Comparison of ENCODE assay signal across 8 mouse cellular contexts in the genomic region with DNA sequence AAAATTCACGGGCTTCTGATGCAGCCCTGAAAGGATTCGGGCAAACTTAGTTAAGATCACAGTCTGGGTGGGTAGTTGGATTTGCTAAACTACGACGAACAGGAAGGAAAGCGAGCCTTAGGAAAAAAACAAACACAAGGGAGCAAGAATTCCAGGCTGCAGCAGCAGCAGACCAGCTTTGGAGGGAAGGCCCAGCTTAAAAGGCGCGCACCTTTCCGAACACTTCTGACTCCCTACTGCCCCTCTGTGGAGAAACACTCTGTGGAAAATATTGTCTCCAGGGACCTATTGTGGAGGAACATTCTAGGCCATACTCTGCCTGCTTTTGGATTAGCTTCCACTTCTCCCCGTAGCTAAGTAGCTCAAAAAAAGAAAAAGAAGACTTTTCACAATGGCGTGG. TPM values are rescaled to one million over a fixed set of nuclear protein-coding genes. Genes with fewer than 3 reads are reported as not detected.
DNase-seq lines count a peak whose midpoint lies in the region; ATAC-seq and TF ChIP-seq lines count a peak whose summit lies in the region.
"Had no signal": no experiment of that assay in that cellular context is flagged by ENCODE, and none has a peak within 500 bp of the region (broad histone marks: within the 10 kb centered on the region; RNA-seq: fewer than 3 reads in every experiment).

No protein-coding gene starts in this region.

- no peak overlapping the region for H3K9ac ChIP-seq in hindbrain, postnatal 0 days (replicated peaks; ENCODE audit: low read length)

- H3K27ac ChIP-seq in hindbrain, postnatal 0 days = no peak overlapping the region

- ATAC-seq in hindbrain, postnatal 0 days = no peak
- peak; percentile 86 for ATAC-seq in megakaryocyte progenitor cell, adult 5-6 weeks (replicated peaks; ENCODE audit: poor library complexity)

- no peaks in the 10 kb centered on the region for H3K9me3 ChIP-seq in hindbrain, postnatal 0 days (ENCODE audit: low read length)

- no peaks in the 10 kb centered on the region for H3K27me3 ChIP-seq in hindbrain, postnatal 0 days (ENCODE audit: insufficient read depth, low read length)

- no peak overlapping the region for H3K4me3 ChIP-seq in hindbrain, postnatal 0 days (ENCODE audit: low read length)
- H3K4me3 ChIP-seq: erythroblast, embryonic 14.5 days had no signal

- intact Hi-C loops in left cerebral cortex, postnatal 36 days (cut with DNase I) = loop anchor here (2.0 kb wide), 1 partner anchor 199 kb away; no protein-coding TSS in a partner anchor

- 40% methylated on average over 10 of the region's 10 CpGs for WGBS in hindbrain, postnatal 0 days

- H3K36me3 ChIP-seq in hindbrain, postnatal 0 days (ENCODE audit: insufficient read depth, low read length) = no peaks in the 10 kb centered on the region

- no peak overlapping the region for H3K4me2 ChIP-seq in hindbrain, postnatal 0 days (ENCODE audit: low read depth, low read length)

- peak; percentile 66 for TF ChIP-seq CTCF in hindbrain, postnatal 0 days (IDR thresholded peaks at IDR 0.05; ENCODE audit: low read depth)

- peak; percentile 24 for DNase-seq in Muller cell, postnatal 12 days (ENCODE audit: inconsistent ontology term)
- peak; percentile 1 for DNase-seq in adrenal gland, postnatal 25 days
- DNase-seq in frontal cortex, postnatal 14 days (ENCODE audit: low spot score in 2 of 2) = peak; percentile 3 to 10
- peak; percentile 71 for DNase-seq in hindbrain, postnatal 0 days (ENCODE audit: low spot score)
- peak; percentile 4 to 8 for DNase-seq in left cerebral cortex, postnatal 36 days (ENCODE audit: low spot score in 2 of 2)
- peak; percentile 3 for DNase-seq in thymus, postnatal 25 days

- H3K4me1 ChIP-seq in hindbrain, postnatal 0 days (ENCODE audit: insufficient read depth, low read length) = no peaks in the 10 kb centered on the region

RNA-seq across cellular contexts. Expression of gene Gpc3, which starts 38.2 kb away (rescaled TPM):
- 14.3 and 21.9 TPM in 2 replicates for total RNA-seq in adrenal gland, postnatal 25 days (2021)
- total RNA-seq in hindbrain, postnatal 0 days (2014; rRNA removed) = 15.6 and 33.3 TPM in 2 replicates
- polyA plus RNA-seq in hindbrain, postnatal 0 days (2015; fragmentation: Nextera tagmentation; extraction: Ambion mirVana) = 82.4 and 86.1 TPM in 2 replicates
- total RNA-seq in left cerebral cortex, postnatal 36 days (2021) = 1 to 10 TPM; 3.1 to 5.2 TPM
- total RNA-seq in megakaryocyte progenitor cell, adult 5-6 weeks (2015) = 2.1 and 4.6 TPM in 2 replicates
- total RNA-seq in megakaryocyte progenitor cell, adult 5-6 weeks (2017) = 3.5 and 4.9 TPM in 2 replicates

Comparison
In these comparisons a context has a peak if more than half of its experiments do, and no peak if none do; other contexts are left out.
1. DNase-seq: peak in every context shown above with its lines; median percentile 71 in hindbrain, postnatal 0 days; 24 in Muller cell, postnatal 12 days; 6 in frontal cortex, postnatal 14 days; 6 in left cerebral cortex, postnatal 36 days; 3 in thymus, postnatal 25 days; 1 in adrenal gland, postnatal 25 days.